Mouse (Mus musculus) brain, embryonic 14.5 days (tissue): Measurements from ENCODE around the gene Magoh.

Source experiments
- CTCF ChIP-seq: fragments of 200-500 bp; IDR thresholded peaks from 2 replicates; pipeline ENCODE4 v1.5.1; 2012; ENCODE audit warnings: inconsistent platforms, mild to moderate bottlenecking, moderate library complexity, borderline replicate concordance; ENCODE audit not compliant: insufficient read depth, insufficient read length; ENCODE audit errors: extremely low read depth
- POLR2A ChIP-seq: fragments of 200-500 bp; IDR thresholded peaks from 2 replicates; pipeline ENCODE4 v1.6.1; 2012; ENCODE audit warnings: mild to moderate bottlenecking, inconsistent platforms, borderline replicate concordance; ENCODE audit not compliant: poor library complexity, insufficient read depth, insufficient read length, severe bottlenecking; ENCODE audit errors: extremely low read depth

- TF ChIP-seq POLR2A (peak; percentile 38; the same call in 1 of the 2 replicates), CTCF (peak; percentile 1; the same call in 1 of the 2 replicates)
Observed at GRCm38 (mm10) chr4:107923145-107923802, 43.7 kb downstream of the Magoh start, which contains the start of gene Cpt2.
